ENCODE assay signal across 28 mouse cellular contexts in the genomic region with DNA sequence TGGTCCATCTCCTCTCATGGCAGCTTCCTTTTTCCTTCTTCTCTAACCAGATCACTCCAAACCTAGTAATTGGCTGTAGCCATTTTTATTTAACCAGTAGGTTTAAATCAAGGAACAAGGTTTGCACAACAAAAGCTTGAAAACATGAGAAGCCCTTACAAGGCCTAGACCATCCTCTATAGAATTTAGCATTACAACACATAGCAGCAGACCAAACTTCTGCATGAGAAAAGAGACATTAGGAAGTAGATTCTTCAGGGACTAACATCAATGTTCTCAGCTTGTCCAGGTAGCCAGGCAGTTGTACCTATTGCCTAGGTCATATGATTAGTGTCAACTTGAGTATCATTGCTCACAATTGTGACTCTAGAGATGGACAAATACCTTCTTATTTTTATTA.
"Had no signal": no experiment of that assay in that cellular context is flagged by ENCODE, and none has a peak within 500 bp of the region (broad histone marks: within the 10 kb centered on the region; RNA-seq: fewer than 3 reads in every experiment).

No protein-coding gene starts in this region.

- H3K9ac ChIP-seq: limb, embryonic 12.5 days; limb, embryonic 13.5 days; limb, embryonic 15.5 days; liver, embryonic 12.5 days; liver, embryonic 13.5 days; liver, embryonic 14.5 days; liver, embryonic 15.5 days; liver, postnatal 0 days; lung, embryonic 14.5 days; lung, embryonic 15.5 days; midbrain, embryonic 12.5 days; midbrain, embryonic 13.5 days; midbrain, embryonic 15.5 days; neural tube, embryonic 12.5 days had no signal

- H3K9me3 ChIP-seq: limb, embryonic 10.5 days; limb, embryonic 12.5 days; limb, embryonic 13.5 days; limb, embryonic 15.5 days; liver, embryonic 12.5 days; liver, embryonic 13.5 days; liver, embryonic 15.5 days; lung, embryonic 15.5 days; midbrain, embryonic 10.5 days; midbrain, embryonic 12.5 days; midbrain, embryonic 13.5 days; midbrain, embryonic 15.5 days; neural tube, embryonic 12.5 days had no signal

- H3K36me3 ChIP-seq: limb, embryonic 10.5 days; limb, embryonic 12.5 days; limb, embryonic 13.5 days; limb, embryonic 15.5 days; liver, embryonic 12.5 days; liver, embryonic 13.5 days; liver, embryonic 15.5 days; lung, embryonic 15.5 days; midbrain, embryonic 10.5 days; midbrain, embryonic 12.5 days; midbrain, embryonic 13.5 days; midbrain, embryonic 15.5 days; neural tube, embryonic 12.5 days had no signal

- H3K4me3 ChIP-seq: limb, embryonic 10.5 days; limb, embryonic 12.5 days; limb, embryonic 13.5 days; limb, embryonic 15.5 days; liver, embryonic 12.5 days; liver, embryonic 13.5 days; liver, embryonic 15.5 days; lung, embryonic 15.5 days; megakaryocyte, embryonic 14.5 days; midbrain, embryonic 10.5 days; midbrain, embryonic 12.5 days; midbrain, embryonic 13.5 days; midbrain, embryonic 15.5 days; myocyte; neural tube, embryonic 12.5 days had no signal

- H3K4me1 ChIP-seq: limb, embryonic 10.5 days; limb, embryonic 12.5 days; limb, embryonic 13.5 days; limb, embryonic 15.5 days; liver, embryonic 12.5 days; liver, embryonic 13.5 days; liver, embryonic 15.5 days; lung, embryonic 15.5 days; megakaryocyte, embryonic 14.5 days; midbrain, embryonic 10.5 days; midbrain, embryonic 12.5 days; midbrain, embryonic 13.5 days; midbrain, embryonic 15.5 days; neural tube, embryonic 12.5 days had no signal

- H3K27ac ChIP-seq: limb, embryonic 10.5 days; limb, embryonic 12.5 days; limb, embryonic 13.5 days; limb, embryonic 15.5 days; liver, embryonic 12.5 days; liver, embryonic 13.5 days; liver, embryonic 14.5 days; liver, embryonic 15.5 days; lung, embryonic 15.5 days; macrophage; midbrain, embryonic 10.5 days; midbrain, embryonic 12.5 days; midbrain, embryonic 13.5 days; midbrain, embryonic 15.5 days; neural tube, embryonic 12.5 days had no signal

- DNase-seq: left cerebral cortex, postnatal 4 days; liver; liver, embryonic 13.5 days; liver, postnatal 0 days; lung, adult 18-20 months; lung, adult 2 months; lung, embryonic 14.5 days; lung, postnatal 10 days; lung, postnatal 14 days; lung, postnatal 36 days; lung, postnatal 4 days; midbrain, embryonic 14.5 days had no signal
